Mouse (Mus musculus) heart, embryonic 11.5 days (tissue): ENCODE results near the gene Mtx1. TPM values are rescaled to one million over a fixed set of nuclear protein-coding genes. Genes with fewer than 3 reads are reported as not detected.
A peak's percentile ranks its signal among the peaks of the same experiment; 100 is the strongest.

Source experiments
- microRNA counts: library from miRNA; unstranded; fragments of <30 nt; microRNA quantifications from one replicate; lab custom pipeline; 2015
- microRNA-seq: library from miRNA; unstranded; fragments of <30 nt; microRNA quantifications from one replicate; pipeline ENCODE4, GENCODE M21; 2016; ENCODE audit warnings: borderline number of aligned reads
- polyA plus RNA-seq: library from polyadenylated mRNA; unstranded; fragments of >200 nt; fragmentation: Nextera tagmentation; extraction: Ambion mirVana; gene quantifications from 2 replicates; pipeline ENCODE4 v1.2.1, GENCODE M21; 2014

The Mtx1 gene
- polyA plus RNA-seq, 1 experiment from 2014 or later: 144 TPM

MicroRNA genes within 50 kb of the gene (microRNA counts, 519-probe panel; counts per million panel counts)
- 32.2 counts per million for microRNA mmu-miR-92b (lab: Ali Mortazavi, UCI)

Small RNA genes within 50 kb of the gene (microRNA-seq; reads per million reads assigned to microRNA genes)
- 219 reads per million, percentile 71 among the genes with 10 or more reads in this experiment for gene Mir92b

Other genes starting within 250 kb of the Mtx1 start
- 7.9 TPM in 2 replicates for gene Rusc1, start 133.8 kb downstream of the Mtx1 start, polyA plus RNA-seq
- not detected in 2 replicates for gene Gm43738, start 126.0 kb downstream of the Mtx1 start, polyA plus RNA-seq
- gene Fdps, start 125.1 kb downstream of the Mtx1 start, polyA plus RNA-seq: 165 and 178 TPM in 2 replicates
- gene Pklr, start 90.9 kb downstream of the Mtx1 start, polyA plus RNA-seq: 5.9 and 8.7 TPM in 2 replicates
- gene Hcn3, start 66.9 kb downstream of the Mtx1 start, polyA plus RNA-seq: 0.13 and 0.58 TPM in 2 replicates
- 18.7 and 20.1 TPM in 2 replicates for gene Clk2, start 62.3 kb downstream of the Mtx1 start, polyA plus RNA-seq
- gene Scamp3, start 49.6 kb downstream of the Mtx1 start, polyA plus RNA-seq: 82.8 and 88.3 TPM in 2 replicates
- gene Fam189b, start 43.9 kb downstream of the Mtx1 start, polyA plus RNA-seq: 11.9 and 13.7 TPM in 2 replicates
- gene Gba, start 24.2 kb downstream of the Mtx1 start, polyA plus RNA-seq: 33.3 and 39.9 TPM in 2 replicates
- gene Thbs3, start 11.9 kb downstream of the Mtx1 start, polyA plus RNA-seq: 6.9 and 12.4 TPM in 2 replicates
- gene Muc1, start 2.0 kb upstream of the Mtx1 start, polyA plus RNA-seq: 0.21 and 0.53 TPM in 2 replicates
- 248 and 274 TPM in 2 replicates for gene Krtcap2, start 18.9 kb upstream of the Mtx1 start, polyA plus RNA-seq
- gene Trim46, start 19.2 kb upstream of the Mtx1 start, polyA plus RNA-seq: 0.56 and 1.1 TPM in 2 replicates
- gene Dpm3, start 32.3 kb upstream of the Mtx1 start, polyA plus RNA-seq: 83.1 and 94.1 TPM in 2 replicates
- 37.5 and 40.9 TPM in 2 replicates for gene Slc50a1, start 43.5 kb upstream of the Mtx1 start, polyA plus RNA-seq
- gene Efna1, start 54.1 kb upstream of the Mtx1 start, polyA plus RNA-seq: 29.9 and 33.0 TPM in 2 replicates
- gene Efna3, start 95.9 kb upstream of the Mtx1 start, polyA plus RNA-seq: 1.9 TPM in 2 replicates
- gene Efna4, start 110.9 kb upstream of the Mtx1 start, polyA plus RNA-seq: 9.3 and 10.2 TPM in 2 replicates
- 23.3 and 25.9 TPM in 2 replicates for gene Adam15, start 122.9 kb upstream of the Mtx1 start, polyA plus RNA-seq
- 0.07 TPM in 1 of 2 replicates, not detected in the other for gene Dcst2, start 134.9 kb upstream of the Mtx1 start, polyA plus RNA-seq
- gene Dcst1, start 138.2 kb upstream of the Mtx1 start, polyA plus RNA-seq: 0.17 and 0.21 TPM in 2 replicates
- 1.2 and 2.2 TPM in 2 replicates for gene Zbtb7b, start 167.7 kb upstream of the Mtx1 start, polyA plus RNA-seq
- not detected in 2 replicates for gene Lenep, start 175.7 kb upstream of the Mtx1 start, polyA plus RNA-seq
- gene Flad1, start 184.8 kb upstream of the Mtx1 start, polyA plus RNA-seq: 33.7 and 34.2 TPM in 2 replicates
- gene Cks1b, start 191.3 kb upstream of the Mtx1 start, polyA plus RNA-seq: 399 and 411 TPM in 2 replicates
- gene Shc1, start 191.4 kb upstream of the Mtx1 start, polyA plus RNA-seq: 42.3 and 51.5 TPM in 2 replicates
- gene Pygo2, start 203.1 kb upstream of the Mtx1 start, polyA plus RNA-seq: 31.1 and 33.7 TPM in 2 replicates
- gene Pbxip1, start 209.6 kb upstream of the Mtx1 start, polyA plus RNA-seq: 28.6 and 35.9 TPM in 2 replicates
- 50.4 and 57.2 TPM in 2 replicates for gene Pmvk, start 227.5 kb upstream of the Mtx1 start, polyA plus RNA-seq